Mouse (Mus musculus) testis, postnatal 14 days (tissue): ENCODE measurements around the gene Cdiptos.
A peak's percentile ranks its signal among the peaks of the same experiment; 100 is the strongest.

ENCODE experiments used
- DNase-seq: peaks from one replicate; pipeline ENCODE4 v3.0.0; 2021; ENCODE audit warnings: low spot score

Cdiptos gene

DNA sequence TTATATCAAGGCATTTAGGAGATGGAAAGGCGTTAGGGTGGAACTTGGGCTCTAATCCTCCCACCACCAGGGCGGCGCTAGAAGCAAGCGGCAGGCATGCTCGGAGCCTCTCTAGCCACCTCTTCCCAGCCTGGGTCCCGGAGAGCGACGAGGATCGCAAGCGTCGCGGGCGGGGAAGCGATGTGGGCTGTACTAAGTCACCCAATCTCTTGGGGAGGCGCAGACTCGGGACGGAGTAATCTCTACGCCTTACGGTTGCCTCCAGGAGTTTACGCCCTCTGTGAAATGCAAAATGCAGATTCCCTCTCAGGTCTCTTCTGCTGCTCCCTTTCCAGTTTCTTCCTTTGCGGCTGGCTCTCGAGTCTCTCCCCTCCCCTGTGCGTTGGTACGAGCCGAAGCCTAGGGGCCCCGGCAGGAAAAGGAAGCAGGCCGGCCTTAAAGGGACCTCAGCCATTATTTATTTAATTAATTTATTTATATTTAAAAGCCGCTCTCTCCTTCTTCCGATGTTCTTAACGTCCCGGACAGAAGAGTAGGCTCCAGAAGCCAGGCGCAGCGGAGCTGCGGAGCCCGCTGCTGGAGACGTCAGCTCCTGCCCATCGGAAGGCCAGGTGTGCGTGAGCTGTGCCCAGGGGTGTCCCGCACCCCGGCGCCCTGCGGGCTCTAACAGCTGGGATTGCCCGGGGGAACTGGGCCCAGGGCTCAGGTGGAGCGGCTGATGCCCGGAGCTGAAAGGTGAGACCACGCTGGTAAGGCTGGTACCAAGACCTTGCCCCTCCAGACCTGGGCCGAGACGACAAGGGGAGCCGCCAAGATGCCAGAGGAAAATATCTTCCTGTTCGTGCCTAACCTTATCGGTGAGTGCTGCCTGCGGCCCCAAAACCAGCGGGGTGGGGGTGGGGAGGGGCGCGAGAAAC is at the start of gene Cdiptos:
TSS of gene Cdiptos (minus strand) at position 149 of the 917 bp plus-strand sequence.
- peak; percentile 93 for DNase-seq

GRCm38 (mm10) chr7:127024755-127025555 is 49.1 kb upstream of the Cdiptos start:
- DNase-seq: peak; percentile 76

- no peak for DNase-seq
Measured at GRCm38 (mm10) chr7:127023896-127024690, 48.2 kb upstream of the Cdiptos start.

DNA sequence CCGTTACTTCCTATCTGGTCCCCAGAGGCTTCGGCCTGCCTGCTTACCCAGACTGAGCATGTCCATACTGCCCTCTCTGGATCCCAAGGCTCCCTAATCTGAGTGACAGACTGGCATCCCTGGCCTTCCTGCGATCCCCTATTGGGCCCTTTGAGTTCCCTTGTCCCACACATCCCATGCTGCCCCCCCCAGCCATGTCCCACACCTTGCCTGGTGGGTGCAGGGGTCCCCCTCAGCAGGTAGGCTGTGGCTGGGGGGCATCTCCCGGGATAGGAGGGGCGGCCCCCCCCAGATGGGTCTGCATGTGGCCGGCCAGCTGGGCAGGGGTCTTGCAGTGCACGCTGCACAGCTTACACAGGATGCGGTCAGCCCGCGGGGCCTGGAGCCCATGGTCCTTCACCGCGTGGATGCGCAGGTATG is 47.4 kb upstream of the Cdiptos start:
- DNase-seq: peak; percentile 42

DNA sequence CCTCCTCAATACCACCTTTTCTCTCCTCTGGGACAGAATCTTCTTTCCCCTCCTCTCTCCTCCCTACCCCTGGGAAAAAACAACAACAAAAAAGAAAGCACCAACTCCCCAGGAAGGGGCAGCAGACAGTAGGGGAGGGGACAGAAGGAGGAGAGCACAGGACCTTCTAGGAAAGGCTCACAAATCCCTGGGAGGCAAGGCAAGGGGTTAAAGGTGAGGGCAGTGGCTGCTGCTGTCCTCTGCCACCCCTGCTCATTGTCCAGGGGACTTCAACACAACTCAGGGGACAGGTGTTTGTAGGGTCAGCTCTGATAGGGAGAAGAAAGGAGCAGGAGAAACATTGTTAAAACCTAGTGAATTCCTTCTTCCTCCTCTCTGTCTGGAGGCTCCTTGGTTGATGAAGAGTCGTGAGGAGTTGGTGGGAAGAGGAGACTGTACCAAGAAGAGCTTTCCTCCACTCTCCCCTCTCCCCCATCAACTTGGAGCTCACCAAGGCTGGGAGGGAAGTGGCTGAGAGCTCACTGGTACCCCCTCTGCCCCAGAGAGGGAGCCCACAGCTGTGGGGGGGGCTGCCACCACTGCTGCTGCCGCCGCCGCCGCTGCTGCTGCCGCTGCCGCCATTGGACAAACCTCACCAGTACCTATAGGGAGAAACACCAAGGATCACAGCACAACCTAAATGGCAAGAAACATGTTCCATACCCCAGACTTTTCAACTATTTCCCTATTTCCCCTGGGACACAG is 46.8 kb upstream of the Cdiptos start:
- no peak for DNase-seq

GRCm38 (mm10) chr7:127021563-127022527 is 45.9 kb upstream of the Cdiptos start:
- DNase-seq: no peak

DNA sequence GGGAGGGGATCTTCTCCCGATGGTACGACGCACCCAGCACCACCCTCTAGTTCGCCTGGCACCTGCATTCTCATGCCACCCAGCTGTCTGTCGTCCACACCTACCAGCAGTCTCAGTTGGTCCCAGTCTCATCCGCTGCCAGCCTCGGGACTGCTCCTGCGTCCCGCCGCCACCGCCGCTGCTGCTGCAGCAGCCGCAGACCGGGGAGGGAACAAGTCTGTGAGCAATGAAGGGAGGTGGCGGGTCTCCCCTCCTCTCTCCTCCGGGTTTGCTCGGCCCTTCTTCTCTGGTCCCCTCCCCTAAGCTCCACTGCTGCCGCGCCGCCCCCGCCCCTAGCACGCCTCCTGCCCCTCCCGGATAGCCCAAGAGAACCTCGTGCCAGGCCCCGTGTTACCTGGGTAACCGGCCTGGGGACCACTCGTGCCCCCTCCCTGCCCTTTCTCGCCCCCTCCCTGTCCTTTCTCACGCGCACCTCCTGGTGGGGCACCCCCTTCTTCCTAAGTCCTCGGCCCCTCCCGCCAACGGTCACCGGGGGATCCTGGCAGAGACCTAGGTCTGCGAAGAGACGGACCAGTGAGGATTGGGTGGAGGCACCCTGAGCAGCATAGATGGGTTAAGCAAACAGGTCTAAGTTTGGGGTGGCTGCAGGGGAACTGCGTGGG is 45.1 kb upstream of the Cdiptos start, which contains the start of the genes Gm42742 and Prrt2:
TSS of gene Gm42742 (minus strand) at position 197 of the 662 bp plus-strand sequence.
TSS of gene Prrt2 (minus strand) at position 311 of the 662 bp plus-strand sequence.
- DNase-seq: peak; percentile 70

- no peak for DNase-seq
Measured at GRCm38 (mm10) chr7:127020491-127020890, 44.6 kb upstream of the Cdiptos start.

GRCm38 (mm10) chr7:127020031-127020430 is 44.1 kb upstream of the Cdiptos start:
- no peak for DNase-seq

GRCm38 (mm10) chr7:127019306-127019960 is 43.5 kb upstream of the Cdiptos start:
- no peak for DNase-seq

GRCm38 (mm10) chr7:127018416-127019305 is 42.8 kb upstream of the Cdiptos start:
- DNase-seq: no peak

- no peak for DNase-seq
Measured at GRCm38 (mm10) chr7:127017950-127018345, 42.0 kb upstream of the Cdiptos start.

DNA sequence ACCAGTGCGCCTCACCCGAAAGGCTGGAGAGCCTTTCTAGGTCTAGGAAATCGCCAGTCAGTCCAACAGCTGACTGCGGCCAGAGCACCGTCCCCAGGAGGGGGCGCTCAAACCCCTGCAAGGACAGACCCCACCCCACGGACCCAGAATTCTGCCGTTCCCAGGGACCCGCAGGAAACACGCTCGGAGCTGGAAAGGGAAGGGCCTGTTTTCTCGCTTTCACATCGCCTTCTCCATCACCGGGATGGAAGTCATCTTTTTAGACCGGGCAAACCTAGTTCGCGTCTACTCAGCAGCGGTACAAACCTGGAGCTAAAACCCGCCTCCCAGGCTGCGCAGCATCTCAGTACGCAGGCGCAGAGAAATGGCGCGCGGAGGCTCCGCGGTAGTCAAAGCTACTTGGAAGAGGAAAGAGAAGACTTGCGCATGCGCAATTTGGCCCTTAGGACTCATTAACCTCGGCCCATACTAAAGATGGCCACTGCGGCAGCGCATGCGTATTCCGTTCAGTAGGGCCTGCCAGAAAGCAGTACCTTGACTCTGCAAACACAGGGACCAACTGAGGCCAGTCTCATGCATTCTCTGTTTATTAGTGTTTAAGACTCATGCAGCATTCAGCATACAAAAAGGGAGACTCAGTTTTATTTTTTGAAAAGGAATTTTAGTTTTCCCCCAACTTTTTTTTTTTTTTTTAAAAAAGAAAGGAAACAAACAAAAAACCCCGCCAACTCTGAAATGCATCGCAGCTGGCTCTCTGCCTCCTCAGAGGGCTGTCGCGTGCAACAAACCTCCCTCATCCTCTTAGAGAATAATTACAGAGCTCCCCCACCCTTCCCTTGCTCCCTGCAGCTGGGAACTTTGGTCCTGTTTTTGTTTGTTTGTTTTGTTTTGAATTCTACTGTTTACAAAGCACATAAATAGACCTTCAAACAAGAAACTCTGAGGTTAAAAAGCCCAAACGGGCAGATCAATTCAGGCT is 41.4 kb upstream of the Cdiptos start, which contains the start of gene Pagr1a:
TSS of gene Pagr1a (minus strand) at position 382 of the 979 bp plus-strand sequence.
- DNase-seq: peak; percentile 98

DNA sequence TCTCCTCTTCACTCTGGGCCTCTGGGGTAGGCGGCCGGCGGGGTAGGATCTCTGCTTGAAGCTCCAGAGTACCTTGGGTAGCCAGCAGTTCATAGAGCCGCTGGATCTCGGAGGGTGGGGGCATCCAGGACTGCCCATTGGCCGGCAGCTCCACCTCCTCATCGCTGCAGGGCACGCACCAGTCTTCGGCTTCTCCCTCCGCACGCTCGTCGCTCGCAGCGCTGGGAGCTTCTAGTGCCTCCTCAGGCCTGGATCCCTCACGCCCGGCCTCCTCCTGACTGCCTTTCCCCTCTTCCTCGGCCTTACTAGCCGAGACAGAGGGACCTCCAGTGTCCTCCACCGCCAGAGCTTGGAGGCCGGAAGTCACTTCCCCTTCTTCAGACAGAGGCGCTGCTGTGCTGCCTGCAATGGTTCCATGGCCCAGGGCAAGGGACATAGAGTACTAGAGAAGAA is 40.6 kb upstream of the Cdiptos start:
- DNase-seq: no peak

- no peak for DNase-seq
Measured at GRCm38 (mm10) chr7:127016481-127016485, 40.4 kb upstream of the Cdiptos start, which contains the start of gene Pagr1b. TSS of gene Pagr1b (minus strand) at chr7:127016484.

- DNase-seq: peak; percentile 47
Measured at GRCm38 (mm10) chr7:127016081-127016480, 40.2 kb upstream of the Cdiptos start.

- no peak for DNase-seq
Measured at GRCm38 (mm10) chr7:127014993-127015392, 39.1 kb upstream of the Cdiptos start.
